Mouse (Mus musculus) forebrain, embryonic 10.5 days (tissue): ENCODE measurements around the gene Zfp110. TPM values are rescaled to one million over a fixed set of nuclear protein-coding genes. Genes with fewer than 3 reads are reported as not detected.
A peak's percentile ranks its signal among the peaks of the same experiment; 100 is the strongest.
"Not testable (repeated sequence)": the region's sequence is repeated elsewhere in the genome, so short reads cannot be mapped to it uniquely, and the experiment has no call there.

Experiments used
- DNase-seq: peaks from one replicate; pipeline ENCODE4 v3.0.0-alpha.2; 2017; ENCODE audit warnings: low spot score; ENCODE audit errors: extremely low spot score
- H3K27ac ChIP-seq: fragments of 300-500 bp; sonication (generic); 2 replicates; pipeline ENCODE4 v1.5.1; 2016; ENCODE audit warnings: mild to moderate bottlenecking
- H3K27me3 ChIP-seq: fragments of 300-500 bp; sonication (generic); 2 replicates; pipeline ENCODE4 v1.6.1; 2016; ENCODE audit warnings: mild to moderate bottlenecking; ENCODE audit not compliant: poor library complexity, severe bottlenecking
- H3K36me3 ChIP-seq: fragments of 300-500 bp; sonication (generic); replicated peaks from 2 replicates; pipeline ENCODE4 v1.6.1; 2016; ENCODE audit warnings: mild to moderate bottlenecking, moderate library complexity
- H3K4me1 ChIP-seq: fragments of 300-500 bp; sonication (generic); 2 replicates; pipeline ENCODE4 v1.6.1; 2016
- H3K4me3 ChIP-seq: fragments of 300-500 bp; sonication (generic); 2 replicates; pipeline ENCODE4 v1.5.1; 2016; ENCODE audit warnings: mild to moderate bottlenecking, moderate library complexity
- H3K9me3 ChIP-seq: fragments of 300-500 bp; sonication (generic); 2 replicates; pipeline ENCODE4 v1.6.1; 2016; ENCODE audit warnings: mild to moderate bottlenecking, moderate library complexity
- WGBS: fragments of 180-500 bp; shearing (Covaris S2); methylation state at CpG from one replicate; pipeline ENCODE4 v1.1.7; 2016; 5-methylcytosine and 5-hydroxymethylcytosine counted together
- polyA plus RNA-seq: library from polyadenylated mRNA; unstranded; fragments of >200 nt; fragmentation: Nextera tagmentation; extraction: Ambion mirVana; gene quantifications from 2 replicates; pipeline ENCODE4 v1.2.1, GENCODE M21; 2016

Zfp110 gene
- polyA plus RNA-seq, 1 experiment from 2014 or later, result 28.7 TPM

DNA sequence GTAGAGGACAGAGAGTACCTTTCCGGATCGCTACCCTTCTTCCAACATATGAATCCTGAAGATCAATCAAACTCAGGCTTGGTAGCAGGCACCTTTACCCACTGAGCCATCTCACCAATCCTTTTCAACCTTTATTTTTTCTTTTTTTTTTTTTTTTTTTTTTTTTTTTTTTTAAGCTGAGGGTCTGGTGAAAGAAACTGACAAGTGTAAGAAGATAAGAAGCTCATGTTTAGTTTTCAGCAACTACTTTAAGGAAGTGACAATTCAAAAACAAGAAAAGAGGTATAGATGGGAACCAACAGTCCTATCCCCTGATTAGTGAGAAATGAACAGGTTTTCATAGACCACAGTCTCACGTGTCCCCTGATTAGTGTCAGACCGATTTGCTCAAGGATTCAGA is 1.2 kb downstream of the Zfp110 start:
- no peak for DNase-seq
- Histone ChIP-seq H3K4me3 (peak overlapping the region; percentile 57), H3K27ac (no peak overlapping the region), H3K27me3 (no peaks in the 10 kb centered on the region), H3K36me3 (peaks cover 50% of the 10 kb centered on the region), H3K9me3 (peaks cover 59% of the 10 kb centered on the region), H3K4me1 (peaks cover 10% of the 10 kb centered on the region; the same call in 1 of the 2 replicates)
- 94% methylated on average over 4 of the region's 4 CpGs for WGBS

DNA sequence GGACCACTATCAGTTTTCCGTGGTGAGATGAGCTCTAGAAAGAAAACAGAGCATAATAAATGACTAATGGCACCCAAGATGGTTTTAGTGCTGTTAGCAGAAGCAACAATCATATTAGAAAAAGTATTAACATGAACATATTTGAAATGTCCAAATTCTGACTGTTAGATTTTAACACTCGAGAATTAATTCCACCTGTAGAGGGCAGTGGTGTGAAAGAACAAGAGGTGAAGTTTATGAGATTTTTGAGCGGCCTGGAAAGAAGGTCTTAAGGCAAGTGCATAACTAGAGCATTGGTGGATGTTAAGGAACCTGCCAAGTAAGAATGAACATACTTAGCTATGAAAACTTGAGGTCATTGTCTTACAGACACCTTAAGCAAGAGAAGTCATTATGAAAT is 39.7 kb downstream of the Zfp110 start:
- Histone ChIP-seq H3K4me1 (no peaks in the 10 kb centered on the region), H3K36me3 (no peaks in the 10 kb centered on the region), H3K9me3 (peaks cover 12% of the 10 kb centered on the region), H3K4me3 (no peak overlapping the region), H3K27ac (no peak overlapping the region), H3K27me3 (no peaks in the 10 kb centered on the region)
- WGBS, result 23% methylated on average over 3 of the region's 3 CpGs
- no peak for DNase-seq

DNA sequence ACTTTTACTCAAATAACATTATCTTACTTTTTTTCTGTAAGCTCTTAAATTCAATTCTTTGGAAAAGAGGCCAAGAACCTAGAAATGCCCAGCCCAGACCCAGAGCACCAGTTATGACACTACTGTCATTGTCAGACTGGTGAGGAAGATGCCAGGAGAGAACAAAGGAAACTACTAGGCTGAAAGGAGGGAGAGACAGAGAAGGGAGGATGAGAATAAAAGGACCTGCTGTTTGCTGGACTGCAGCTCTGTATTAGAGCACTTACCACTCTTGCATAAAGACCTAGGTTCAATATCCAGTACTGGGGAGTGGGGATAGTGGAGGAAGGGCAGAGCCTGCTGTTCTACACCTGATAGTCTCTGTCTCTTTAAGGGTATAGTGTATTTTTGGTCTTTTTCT is 45.5 kb downstream of the Zfp110 start:
- Histone ChIP-seq H3K4me3 (0 out of 2 replicates have a peak overlapping the region, but pooled peaks have one; percentile 71), H3K27me3 (no peaks in the 10 kb centered on the region), H3K27ac (no peak overlapping the region), H3K9me3 (0 out of 2 replicates have a peak, but pooled peaks cover 4% of the 10 kb centered on the region), H3K36me3 (peaks cover 17% of the 10 kb centered on the region), H3K4me1 (peaks cover 12% of the 10 kb centered on the region)
- no peak for DNase-seq

DNA sequence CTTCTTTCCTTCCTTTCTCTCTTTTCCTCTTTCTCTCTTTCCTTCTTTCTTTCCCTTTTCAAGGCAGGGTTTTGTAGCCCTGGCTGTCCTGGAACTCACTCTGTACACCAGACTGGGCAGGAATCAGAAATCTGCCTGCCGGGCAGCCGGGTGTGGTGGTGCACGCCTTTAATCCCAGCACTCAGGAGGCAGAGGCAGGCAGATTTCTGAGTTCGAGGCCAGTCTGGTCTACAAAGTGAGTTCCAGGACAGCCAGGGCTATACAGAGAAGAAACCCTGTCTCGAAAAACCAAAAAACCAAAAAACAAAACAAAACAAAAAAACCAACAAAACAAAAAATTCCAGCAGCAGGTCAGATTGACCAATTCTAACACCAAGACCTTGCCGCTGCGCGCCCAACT is 45.9 kb downstream of the Zfp110 start:
- 49% methylated on average over 8 of the region's 8 CpGs for WGBS
- peak overlapping the region; percentile 87 for H3K27ac ChIP-seq
- peaks cover 21% of the 10 kb centered on the region for H3K36me3 ChIP-seq
- DNase-seq, H3K27me3 ChIP-seq, H3K9me3 ChIP-seq: not testable (repeated sequence)
- H3K4me1 ChIP-seq, result peaks cover 12% of the 10 kb centered on the region
- H3K4me3 ChIP-seq, result peak overlapping the region; percentile 71

DNA sequence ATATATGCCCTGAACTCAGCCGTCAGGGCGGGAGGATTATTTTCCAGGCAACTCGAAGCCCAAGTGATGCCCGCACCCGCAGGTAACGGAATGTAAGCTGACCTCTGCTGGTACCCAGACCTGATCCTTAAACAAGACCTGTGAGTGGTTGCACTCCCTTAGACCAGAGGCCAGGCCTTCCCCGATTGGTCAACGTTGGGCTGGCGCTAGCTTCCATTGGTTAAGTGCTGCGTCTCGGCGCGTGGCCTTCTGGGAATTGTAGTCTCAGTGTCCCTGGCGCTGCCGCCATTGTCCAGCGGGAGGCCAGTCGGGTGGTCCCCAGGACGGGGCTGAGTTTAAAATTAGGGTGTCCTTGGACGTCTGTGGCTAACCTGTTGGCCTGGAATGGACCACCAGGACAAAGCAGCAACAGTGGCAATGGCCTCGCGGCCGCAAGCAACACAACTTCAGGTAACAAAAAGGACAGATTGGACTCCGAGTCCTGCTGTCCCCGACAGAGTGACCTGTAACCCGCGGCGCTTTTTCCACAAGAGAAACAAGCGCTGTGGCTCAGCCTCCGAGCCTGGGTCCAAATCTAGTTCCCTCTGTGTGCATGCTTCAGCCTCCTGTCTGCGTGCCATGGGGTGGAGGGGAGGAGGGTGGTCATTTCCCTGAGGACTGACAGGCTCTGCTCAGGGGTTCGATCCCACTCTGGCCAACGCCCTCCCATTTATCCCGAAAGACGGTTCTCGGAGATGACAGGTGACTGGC is 46.5 kb downstream of the Zfp110 start, which contains the start of gene Zfp128:
Zfp128 (plus strand) TSS at position 267 of the 750 bp plus-strand sequence.
- Histone ChIP-seq H3K9me3 (0 out of 2 replicates have a peak, but pooled peaks cover under 1% of the 10 kb centered on the region), H3K4me1 (peaks cover 12% of the 10 kb centered on the region), H3K27me3 (no peaks in the 10 kb centered on the region), H3K36me3 (peaks cover 27% of the 10 kb centered on the region), H3K27ac (peak within 1 kb of the TSS; percentile 87), H3K4me3 (peak within 1 kb of the TSS; percentile 71)
- DNase-seq, result peak; percentile 94
- WGBS, result 2% methylated on average over 35 of the region's 35 CpGs

DNA sequence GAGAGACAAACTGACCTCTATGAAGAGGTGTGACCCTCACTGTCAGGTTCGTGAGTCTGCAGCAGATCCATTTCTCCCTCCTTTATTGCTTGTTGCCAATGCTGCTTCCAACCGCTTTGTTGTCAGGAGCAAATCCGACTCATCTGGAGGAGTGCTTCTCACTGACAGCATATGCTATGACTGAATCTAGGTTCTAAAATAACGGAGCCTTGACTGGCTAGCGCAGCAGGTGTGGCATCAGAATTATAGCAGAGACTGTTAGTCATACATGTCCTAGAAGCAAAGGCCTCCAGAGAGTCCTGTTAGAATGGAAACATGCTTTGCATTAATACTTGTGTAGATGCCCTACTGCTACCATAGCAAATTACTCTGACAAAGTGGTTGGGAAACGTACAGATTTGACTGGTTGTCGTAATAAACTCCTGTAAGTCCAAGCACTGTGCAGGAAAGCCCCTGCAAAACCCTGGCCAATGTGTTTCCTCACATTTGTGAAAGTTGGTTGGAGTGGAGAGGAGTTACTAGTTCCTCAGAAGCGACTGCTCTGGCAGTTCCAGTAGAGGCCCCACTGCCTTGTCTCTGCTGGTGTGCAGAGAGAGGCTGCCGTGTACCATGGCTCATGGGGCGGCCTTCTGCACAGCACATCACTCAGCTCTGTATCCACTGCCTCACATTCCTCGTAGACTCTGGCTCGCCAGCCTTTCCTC is 52.2 kb downstream of the Zfp110 start:
- Histone ChIP-seq H3K27ac (no peak overlapping the region), H3K36me3 (peaks cover 82% of the 10 kb centered on the region), H3K27me3 (no peaks in the 10 kb centered on the region), H3K4me3 (no peak overlapping the region), H3K4me1 (peaks cover 8% of the 10 kb centered on the region), H3K9me3 (no peaks in the 10 kb centered on the region)
- WGBS, result 91% methylated on average over 12 of the region's 12 CpGs
- DNase-seq, result no peak

DNA sequence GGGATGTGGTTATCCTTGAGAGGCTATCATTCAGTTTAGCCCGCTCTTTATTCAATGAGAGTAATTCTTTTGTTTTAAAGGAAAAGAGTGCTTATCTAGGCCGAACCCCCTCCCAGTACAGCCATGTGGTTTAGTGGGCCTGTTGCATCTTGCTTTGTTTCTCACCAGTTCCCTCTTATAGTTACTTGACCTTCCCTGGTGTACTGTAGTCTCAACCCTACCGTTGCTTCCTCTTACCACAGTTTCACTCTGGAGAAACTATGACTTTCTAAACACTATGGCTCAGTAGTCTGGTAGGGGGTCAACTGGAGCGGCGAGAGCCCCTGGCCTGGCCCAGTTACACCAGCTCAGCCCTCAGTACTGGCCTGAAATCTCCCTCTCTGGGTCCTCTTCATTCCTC is 53.0 kb downstream of the Zfp110 start:
- no peak overlapping the region for H3K27ac ChIP-seq
- no peaks in the 10 kb centered on the region for H3K9me3 ChIP-seq
- no peaks in the 10 kb centered on the region for H3K27me3 ChIP-seq
- peaks cover 87% of the 10 kb centered on the region for H3K36me3 ChIP-seq
- 92% methylated on average over 5 of the region's 5 CpGs for WGBS
- H3K4me1 ChIP-seq, result no peaks in the 10 kb centered on the region; the same call in 1 of the 2 replicates
- DNase-seq, result no peak
- H3K4me3 ChIP-seq, result no peak overlapping the region

DNA sequence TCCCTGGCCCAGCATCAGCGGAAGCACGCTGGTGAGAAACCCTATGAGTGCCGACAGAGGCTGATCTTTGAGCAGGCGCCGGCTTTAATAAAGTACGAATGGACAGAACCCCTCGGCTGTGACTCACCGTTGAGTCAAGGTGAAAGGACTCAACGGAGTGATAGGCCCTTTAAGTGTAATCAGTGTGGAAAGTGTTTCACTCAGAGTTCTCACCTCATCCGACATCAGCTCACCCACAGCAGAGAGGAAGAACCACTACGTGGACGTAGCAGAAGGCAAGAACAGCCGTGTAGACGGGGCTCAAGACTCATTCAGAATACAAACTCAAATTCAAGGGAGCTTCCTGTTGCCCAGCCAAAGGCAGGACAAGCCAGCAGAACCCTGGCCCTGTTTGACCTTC is 56.4 kb downstream of the Zfp110 start:
- DNase-seq, result no peak

DNA sequence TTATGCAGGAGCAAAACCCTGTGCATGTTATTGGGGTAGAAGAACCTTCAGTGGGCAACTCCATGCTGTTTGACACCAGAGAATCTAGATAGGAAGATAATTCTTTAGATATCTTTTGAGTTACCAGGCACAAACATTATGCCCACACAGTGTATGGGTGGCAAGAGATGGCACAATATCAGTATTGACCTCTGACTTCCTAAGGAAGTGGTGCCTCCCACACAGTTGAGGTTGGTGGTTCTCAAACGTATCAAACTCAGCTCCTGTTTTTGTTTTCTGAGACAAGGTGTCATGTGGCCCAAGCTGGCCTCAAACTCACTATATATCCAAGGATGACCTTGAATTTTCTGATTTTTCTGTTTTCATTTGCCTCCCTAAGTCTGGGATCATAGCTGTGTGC is 56.8 kb downstream of the Zfp110 start:
- H3K4me1 ChIP-seq, result no peaks in the 10 kb centered on the region
- WGBS, result 80% methylated on average over 1 of the region's 1 CpGs
- no peak for DNase-seq
- H3K36me3 ChIP-seq, result peaks cover 57% of the 10 kb centered on the region
- no peak overlapping the region for H3K27ac ChIP-seq
- no peak overlapping the region for H3K4me3 ChIP-seq
- H3K9me3 ChIP-seq, result no peaks in the 10 kb centered on the region
- no peaks in the 10 kb centered on the region for H3K27me3 ChIP-seq

More for the DNA sequence above, 56.4 kb downstream of the Zfp110 start:
- no peak overlapping the region for H3K27ac ChIP-seq
- H3K9me3 ChIP-seq, result no peaks in the 10 kb centered on the region
- H3K4me3 ChIP-seq, result no peak overlapping the region
- H3K27me3 ChIP-seq, result no peaks in the 10 kb centered on the region
- whole genome bisulfite sequencing, result 90% methylated on average over 14 of the region's 14 CpGs
- H3K36me3 ChIP-seq, result peaks cover 61% of the 10 kb centered on the region
- H3K4me1 ChIP-seq, result no peaks in the 10 kb centered on the region

DNA sequence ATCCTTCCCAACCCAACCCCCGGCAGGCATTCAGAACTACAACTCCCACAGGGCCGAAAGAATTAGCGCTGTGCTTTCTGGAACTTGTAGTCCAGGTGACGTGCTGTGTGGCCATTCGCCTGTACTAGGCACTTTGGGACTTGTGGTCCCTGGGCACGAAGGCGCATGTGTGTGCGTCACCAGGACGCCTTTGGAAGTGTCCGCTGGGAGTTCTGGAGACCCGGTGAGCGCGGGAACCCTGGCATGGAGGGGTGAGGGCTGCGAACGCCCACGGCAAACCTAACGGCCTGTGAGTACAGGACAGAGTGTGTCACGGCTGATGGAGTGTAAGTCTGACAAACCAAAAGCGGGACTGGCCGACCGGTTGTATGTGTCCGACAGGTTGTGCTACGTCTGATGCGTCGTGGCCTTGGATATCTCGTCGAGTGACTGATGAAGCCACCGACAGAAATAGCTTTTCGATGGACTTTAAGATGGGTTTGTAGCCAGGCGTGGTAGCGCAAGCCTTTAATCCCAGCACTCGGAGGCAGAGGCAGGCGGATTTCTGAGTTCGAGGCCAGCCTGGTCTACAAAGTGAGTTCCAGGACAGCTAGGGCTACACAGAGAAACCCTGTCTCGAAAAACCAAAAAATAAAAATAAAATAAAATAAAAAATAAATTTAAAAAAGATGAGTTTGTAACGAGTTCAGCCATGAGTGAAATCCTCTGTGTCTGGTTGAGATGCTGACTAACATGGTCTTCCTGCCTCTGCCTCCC is 63.3 kb downstream of the Zfp110 start, which contains the start of gene Zscan22:
Zscan22 (plus strand) TSS at position 161 of the 756 bp plus-strand sequence.
- 8% methylated on average over 36 of the region's 36 CpGs for WGBS
- H3K9me3 ChIP-seq, result no peaks in the 10 kb centered on the region
- H3K4me3 ChIP-seq, result peak within 1 kb of the TSS; percentile 69
- H3K27me3 ChIP-seq, result no peaks in the 10 kb centered on the region
- H3K36me3 ChIP-seq, result peaks cover 20% of the 10 kb centered on the region
- H3K4me1 ChIP-seq, result peaks cover 8% of the 10 kb centered on the region
- DNase-seq, result peak; percentile 92
- H3K27ac ChIP-seq, result peak within 1 kb of the TSS; percentile 83
